Mouse (Mus musculus): ENCODE data around the gene Rbfox2.
"Not testable (repeated sequence)": the region's sequence is repeated elsewhere in the genome, so short reads cannot be mapped to it uniquely, and the experiment has no call there.

GRCm38 (mm10) chr15:77059416-77059815, 247.4 kb downstream of the Rbfox2 start:
- TF ChIP-seq CTCF (IDR thresholded peaks at IDR 0.05; ENCODE audit: extremely low read depth, insufficient read depth, insufficient read length, insufficient replicate concordance); POLR2A (IDR thresholded peaks at IDR 0.05; ENCODE audit: low read depth, low read length): not testable (repeated sequence)
